Mouse (Mus musculus) heart, embryonic 12.5 days (tissue): Measurements from ENCODE around the gene Men1. TPM values are rescaled to one million over a fixed set of nuclear protein-coding genes. Genes with fewer than 3 reads are reported as not detected.
A peak's percentile ranks its signal among the peaks of the same experiment; 100 is the strongest.

Experiments
- ATAC-seq: fragments of 200-750 bp; cut with Nextera tagmentation; 2 replicates; pipeline ENCODE4 v1.8.0; 2017; ENCODE audit warnings: moderate TSS enrichment, moderate library complexity; ENCODE audit not compliant: insufficient number of reproducible peaks, low FRiP score
- H3K27ac ChIP-seq: fragments of 300-500 bp; sonication (generic); 2 replicates; pipeline ENCODE4 v1.5.1; 2016; ENCODE audit warnings: mild to moderate bottlenecking, moderate library complexity; ENCODE audit not compliant: poor library complexity, severe bottlenecking
- H3K27me3 ChIP-seq: fragments of 300-500 bp; sonication (generic); replicated peaks from 2 replicates; pipeline ENCODE4 v1.6.1; 2016; ENCODE audit warnings: mild to moderate bottlenecking, moderate library complexity
- H3K36me3 ChIP-seq: fragments of 300-500 bp; sonication (generic); 2 replicates; pipeline ENCODE4 v1.6.1; 2016; ENCODE audit warnings: mild to moderate bottlenecking, moderate library complexity
- H3K4me1 ChIP-seq: fragments of 300-500 bp; sonication (generic); replicated peaks from 2 replicates; pipeline ENCODE4 v1.6.1; 2016; ENCODE audit warnings: mild to moderate bottlenecking
- H3K4me2 ChIP-seq: fragments of 300-500 bp; sonication (generic); 2 replicates; pipeline ENCODE4 v1.6.1; 2016; ENCODE audit warnings: mild to moderate bottlenecking, moderate library complexity
- H3K4me3 ChIP-seq: fragments of 300-500 bp; sonication (generic); 2 replicates; pipeline ENCODE4 v1.5.1; 2016; ENCODE audit warnings: mild to moderate bottlenecking
- H3K9ac ChIP-seq: fragments of 300-500 bp; sonication (generic); 2 replicates; pipeline ENCODE4 v1.6.1; 2016; ENCODE audit warnings: mild to moderate bottlenecking, moderate library complexity
- H3K9me3 ChIP-seq: fragments of 300-500 bp; sonication (generic); replicated peaks from 2 replicates; pipeline ENCODE4 v1.6.1; 2016; ENCODE audit warnings: mild to moderate bottlenecking, moderate library complexity
- WGBS: fragments of 180-500 bp; shearing (Covaris S2); methylation state at CpG from one replicate; pipeline ENCODE4 v1.1.7; 2016; 5-methylcytosine and 5-hydroxymethylcytosine counted together
- microRNA-seq: library from miRNA; unstranded; fragments of <30 nt; microRNA quantifications from one replicate; pipeline ENCODE4, GENCODE M21; 2017
- polyA plus RNA-seq: library from polyadenylated mRNA; unstranded; fragments of >200 nt; fragmentation: Nextera tagmentation; extraction: Ambion mirVana; gene quantifications from 2 replicates; pipeline ENCODE4 v1.2.1, GENCODE M21; 2016

Men1 gene
- polyA plus RNA-seq, 1 experiment from 2014 or later, result 48.7 TPM

DNA sequence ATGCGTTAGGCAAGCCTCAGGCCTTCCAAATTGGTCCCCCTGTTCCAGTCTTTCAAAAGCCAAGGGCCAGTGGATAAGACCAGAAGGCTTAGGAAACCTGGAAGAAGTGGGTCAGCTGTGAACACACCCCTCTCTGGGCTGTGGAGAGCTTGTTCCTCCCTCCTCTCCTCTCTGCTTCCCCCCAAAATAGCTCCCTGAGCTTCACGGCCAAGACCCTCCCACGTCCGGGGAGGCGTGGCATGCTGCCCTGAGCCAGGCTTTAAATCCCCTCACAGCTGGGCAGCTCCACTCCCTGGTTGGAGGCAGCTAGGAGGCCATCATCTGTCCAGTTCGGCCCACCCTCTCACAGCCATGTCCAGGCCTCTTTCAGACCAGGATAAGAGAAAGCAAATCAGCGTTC, 49.3 kb downstream of the Men1 start, which contains the start of gene Pygm:
TSS of gene Pygm (plus strand) at position 272 of the 400 bp plus-strand sequence.
- Histone ChIP-seq H3K36me3 (peaks cover 34% of the 10 kb centered on the region), H3K9ac (peak within 1 kb of the TSS; percentile 76)

DNA sequence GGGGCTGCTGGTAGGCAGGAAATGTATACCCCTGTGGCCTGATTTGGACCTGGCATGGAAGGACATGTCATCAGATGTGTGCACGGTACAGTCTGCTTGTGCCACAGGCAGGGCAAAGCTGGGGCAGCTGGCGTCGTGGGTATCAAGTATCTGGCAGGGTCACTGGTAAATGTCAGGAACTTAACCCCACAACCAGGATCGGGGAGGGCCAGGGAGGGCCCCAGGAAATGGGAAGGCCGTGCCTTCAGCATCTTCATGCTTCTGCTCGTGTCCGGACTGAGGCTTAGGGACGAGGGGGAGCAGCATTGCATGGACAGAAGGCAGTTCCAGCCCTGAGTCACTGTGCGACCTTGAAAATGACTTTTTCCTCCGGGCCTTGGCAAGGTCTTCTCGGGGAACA, 50.2 kb downstream of the Men1 start:
- peak overlapping the region; percentile 79 for H3K4me2 ChIP-seq
- H3K27me3 ChIP-seq, result no peaks in the 10 kb centered on the region
- peaks cover 58% of the 10 kb centered on the region for H3K4me1 ChIP-seq
- H3K36me3 ChIP-seq, result peaks cover 40% of the 10 kb centered on the region
- WGBS, result 40% methylated on average over 11 of the region's 11 CpGs
- no peaks in the 10 kb centered on the region for H3K9me3 ChIP-seq
- ATAC-seq, result no peak
- H3K27ac ChIP-seq, result peak overlapping the region; percentile 92
- H3K9ac ChIP-seq, result peak overlapping the region; percentile 76
- peak overlapping the region; percentile 49 for H3K4me3 ChIP-seq

More for the DNA sequence above, 49.3 kb downstream of the Men1 start, which contains the start of gene Pygm:
- peaks cover 50% of the 10 kb centered on the region for H3K4me1 ChIP-seq
- H3K4me2 ChIP-seq, result peak within 1 kb of the TSS; percentile 79
- peak within 1 kb of the TSS; percentile 92 for H3K27ac ChIP-seq
- ATAC-seq, result peak; percentile 63
- H3K27me3 ChIP-seq, result no peaks in the 10 kb centered on the region
- peak within 1 kb of the TSS; percentile 49 for H3K4me3 ChIP-seq
- no peaks in the 10 kb centered on the region for H3K9me3 ChIP-seq
- WGBS, result 7% methylated on average over 7 of the region's 7 CpGs

DNA sequence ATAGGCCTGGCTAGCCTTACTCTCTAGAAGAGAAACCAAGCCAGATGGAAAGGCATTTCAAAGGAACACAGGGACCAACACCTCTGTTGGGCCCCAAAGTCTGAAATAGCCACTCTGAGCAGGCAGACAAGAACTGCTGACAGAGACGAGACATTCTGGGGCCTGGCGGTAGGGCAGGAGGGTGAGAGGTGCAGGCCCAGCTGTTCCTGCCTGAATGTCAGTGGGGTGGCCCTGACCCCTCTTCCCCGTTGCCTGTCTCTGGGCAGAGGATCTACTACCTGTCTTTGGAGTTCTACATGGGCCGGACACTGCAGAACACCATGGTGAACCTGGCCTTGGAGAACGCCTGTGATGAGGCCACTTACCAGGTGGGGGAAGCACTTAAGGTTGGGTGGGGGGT, 50.6 kb downstream of the Men1 start:
- Histone ChIP-seq H3K4me2 (peak overlapping the region; percentile 79), H3K36me3 (peaks cover 44% of the 10 kb centered on the region), H3K9me3 (no peaks in the 10 kb centered on the region), H3K27ac (peak overlapping the region; percentile 92), H3K9ac (peak overlapping the region; percentile 76), H3K4me1 (peaks cover 58% of the 10 kb centered on the region), H3K27me3 (no peaks in the 10 kb centered on the region), H3K4me3 (peak overlapping the region; percentile 49)
- WGBS, result 51% methylated on average over 5 of the region's 5 CpGs
- no peak for ATAC-seq

DNA sequence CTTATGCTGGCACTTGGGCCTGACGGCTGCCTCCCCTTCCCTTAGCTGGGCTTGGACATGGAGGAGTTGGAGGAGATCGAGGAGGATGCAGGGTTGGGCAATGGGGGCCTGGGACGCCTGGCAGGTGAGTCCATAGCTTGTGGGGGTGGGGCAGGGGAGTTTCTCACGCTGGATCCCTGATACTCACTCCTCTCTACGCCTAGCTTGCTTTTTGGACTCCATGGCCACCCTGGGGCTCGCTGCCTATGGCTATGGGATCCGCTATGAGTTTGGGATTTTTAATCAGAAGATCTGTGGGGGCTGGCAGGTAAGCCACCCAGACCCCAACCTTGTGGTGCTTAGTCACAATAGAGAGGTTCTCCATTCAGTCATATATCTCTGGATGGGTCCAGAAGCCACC, 51.0 kb downstream of the Men1 start:
- Histone ChIP-seq H3K4me3 (peak overlapping the region; percentile 49), H3K27ac (peak overlapping the region; percentile 92), H3K4me1 (peaks cover 58% of the 10 kb centered on the region), H3K36me3 (peaks cover 44% of the 10 kb centered on the region), H3K9me3 (no peaks in the 10 kb centered on the region), H3K27me3 (no peaks in the 10 kb centered on the region), H3K4me2 (peak overlapping the region; percentile 79), H3K9ac (peak overlapping the region; percentile 76)
- ATAC-seq, result no peak
- WGBS, result 64% methylated on average over 7 of the region's 7 CpGs

DNA sequence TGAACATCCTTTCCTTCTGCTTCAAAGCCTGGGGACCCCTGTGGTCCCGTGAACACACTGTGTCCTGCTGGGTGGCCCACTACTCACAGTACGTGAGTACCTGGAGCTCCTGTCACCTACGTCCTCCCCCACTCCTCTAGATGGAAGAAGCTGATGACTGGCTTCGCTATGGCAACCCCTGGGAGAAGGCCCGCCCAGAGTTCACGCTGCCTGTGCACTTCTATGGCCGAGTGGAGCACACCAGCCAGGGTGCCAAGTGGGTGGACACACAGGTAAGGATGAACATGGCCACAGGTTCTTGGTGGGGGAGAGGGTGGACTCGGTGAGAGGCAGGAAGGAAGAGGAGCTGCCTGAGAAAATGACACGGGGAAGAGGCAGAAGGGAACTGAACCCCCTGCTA, 51.5 kb downstream of the Men1 start:
- H3K4me2 ChIP-seq, result peak overlapping the region; percentile 79
- H3K9me3 ChIP-seq, result no peaks in the 10 kb centered on the region
- peak overlapping the region; percentile 76 for H3K9ac ChIP-seq
- H3K27ac ChIP-seq, result peak overlapping the region; percentile 92; the same call in 1 of the 2 replicates
- peaks cover 44% of the 10 kb centered on the region for H3K36me3 ChIP-seq
- H3K4me3 ChIP-seq, result peak overlapping the region; percentile 49
- H3K4me1 ChIP-seq, result peaks cover 58% of the 10 kb centered on the region
- H3K27me3 ChIP-seq, result no peaks in the 10 kb centered on the region
- WGBS, result 65% methylated on average over 9 of the region's 9 CpGs
- no peak for ATAC-seq

DNA sequence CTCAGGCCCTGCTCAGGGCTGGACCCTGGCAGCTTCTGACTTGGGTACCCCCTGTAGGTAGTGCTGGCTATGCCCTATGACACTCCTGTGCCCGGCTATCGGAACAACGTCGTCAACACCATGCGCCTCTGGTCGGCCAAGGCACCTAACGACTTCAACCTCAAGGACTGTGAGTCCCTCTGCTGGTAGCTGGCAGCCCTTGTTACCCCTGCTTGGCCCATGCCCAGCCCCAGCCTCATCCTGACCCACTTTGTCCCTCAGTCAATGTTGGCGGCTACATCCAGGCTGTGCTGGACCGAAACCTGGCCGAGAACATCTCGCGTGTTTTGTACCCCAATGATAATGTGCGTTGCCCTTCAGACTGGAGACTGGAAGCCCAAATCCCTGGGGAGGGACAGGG, 53.2 kb downstream of the Men1 start:
- Histone ChIP-seq H3K27ac (no peak overlapping the region), H3K4me2 (no peak overlapping the region), H3K9ac (no peak overlapping the region), H3K4me1 (peaks cover 46% of the 10 kb centered on the region), H3K36me3 (peaks cover 62% of the 10 kb centered on the region), H3K27me3 (no peaks in the 10 kb centered on the region), H3K9me3 (no peaks in the 10 kb centered on the region), H3K4me3 (no peak overlapping the region)
- no peak for ATAC-seq
- WGBS, result 75% methylated on average over 13 of the region's 13 CpGs

DNA sequence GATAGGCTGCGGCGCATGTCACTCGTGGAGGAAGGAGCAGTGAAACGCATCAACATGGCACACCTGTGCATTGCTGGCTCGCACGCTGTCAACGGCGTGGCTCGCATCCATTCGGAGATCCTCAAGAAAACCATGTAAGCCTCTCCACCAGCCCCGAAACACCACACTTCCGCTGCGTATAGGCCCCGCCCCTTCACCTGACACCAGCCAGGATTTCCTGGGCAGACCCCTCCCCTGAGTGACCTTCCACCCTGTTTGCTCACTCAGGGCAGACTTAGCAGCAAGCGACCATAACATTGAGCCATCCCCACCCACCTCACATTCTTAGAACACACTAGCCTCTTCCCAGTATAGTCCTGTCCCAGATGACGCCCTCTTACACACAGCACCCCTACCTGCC, 55.0 kb downstream of the Men1 start:
- H3K27ac ChIP-seq, result no peak overlapping the region
- no peak overlapping the region for H3K9ac ChIP-seq
- peaks cover 70% of the 10 kb centered on the region for H3K36me3 ChIP-seq
- ATAC-seq, result no peak
- 26% methylated on average over 16 of the region's 16 CpGs for WGBS
- peaks cover 28% of the 10 kb centered on the region for H3K4me1 ChIP-seq
- H3K27me3 ChIP-seq, result no peaks in the 10 kb centered on the region
- H3K9me3 ChIP-seq, result no peaks in the 10 kb centered on the region
- peak overlapping the region; percentile 42 for H3K4me2 ChIP-seq
- H3K4me3 ChIP-seq, result peak overlapping the region; percentile 0; the same call in 1 of the 2 replicates

DNA sequence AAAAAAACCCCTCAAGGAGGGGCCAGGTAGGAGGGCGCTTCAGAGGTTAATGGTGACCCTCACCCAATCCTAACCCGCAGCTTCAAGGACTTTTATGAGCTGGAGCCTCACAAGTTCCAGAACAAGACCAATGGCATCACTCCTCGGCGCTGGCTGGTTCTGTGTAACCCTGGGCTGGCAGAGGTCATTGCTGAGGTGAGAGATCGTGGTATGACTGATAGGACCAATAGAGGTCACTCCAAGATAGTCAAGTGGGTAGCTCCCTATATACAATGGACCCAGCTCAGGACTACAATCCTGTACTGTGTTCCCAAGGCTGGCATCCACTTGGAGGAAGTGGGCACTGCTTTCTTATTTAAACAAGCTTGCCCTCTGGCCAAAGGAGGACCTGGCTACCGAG, 55.5 kb downstream of the Men1 start:
- WGBS, result 56% methylated on average over 6 of the region's 6 CpGs
- no peaks in the 10 kb centered on the region for H3K9me3 ChIP-seq
- no peaks in the 10 kb centered on the region for H3K27me3 ChIP-seq
- ATAC-seq, result no peak; the same call in 1 of the 2 replicates
- H3K9ac ChIP-seq, result no peak overlapping the region
- peaks cover 73% of the 10 kb centered on the region for H3K36me3 ChIP-seq
- H3K4me3 ChIP-seq, result no peak overlapping the region
- H3K27ac ChIP-seq, result no peak overlapping the region
- peaks cover 23% of the 10 kb centered on the region for H3K4me1 ChIP-seq
- no peak overlapping the region for H3K4me2 ChIP-seq

Small RNA genes within 50 kb of the gene (microRNA-seq; reads per million reads assigned to microRNA genes)
- not detected for gene Mir6989

Other genes with a start within 250 kb of the Men1 start
- gene Cdca5, start 250.0 kb upstream of the Men1 start, polyA plus RNA-seq, result 27.4 and 27.7 TPM in 2 replicates
- 0.27 TPM in 1 of 2 replicates, not detected in the other for gene AC131692.1, start 240.6 kb upstream of the Men1 start, polyA plus RNA-seq
- gene Naaladl1, start 229.2 kb upstream of the Men1 start, polyA plus RNA-seq, result 0.22 TPM in 2 replicates
- gene Sac3d1, start 216.3 kb upstream of the Men1 start, polyA plus RNA-seq, result 35.2 and 35.9 TPM in 2 replicates
- 20.9 and 21.2 TPM in 2 replicates for gene Snx15, start 206.7 kb upstream of the Men1 start, polyA plus RNA-seq
- 0.14 TPM in 1 of 2 replicates, not detected in the other for gene Batf2, start 194.0 kb upstream of the Men1 start, polyA plus RNA-seq
- gene Arl2, start 193.4 kb upstream of the Men1 start, polyA plus RNA-seq, result 71.5 and 73.9 TPM in 2 replicates
- not detected in 2 replicates for gene Majin, start 150.6 kb upstream of the Men1 start, polyA plus RNA-seq
- gene Gpha2, start 108.6 kb upstream of the Men1 start, polyA plus RNA-seq, result 0.57 TPM in 1 of 2 replicates, not detected in the other
- 29.8 and 31.0 TPM in 2 replicates for gene Ppp2r5b, start 99.1 kb upstream of the Men1 start, polyA plus RNA-seq
- 10.9 and 13.0 TPM in 2 replicates for gene Atg2a, start 93.3 kb upstream of the Men1 start, polyA plus RNA-seq
- 87.0 and 88.7 TPM in 2 replicates for gene Ehd1, start 58.3 kb upstream of the Men1 start, polyA plus RNA-seq
- 0.34 and 0.44 TPM in 2 replicates for gene Cdc42bpg, start 28.5 kb upstream of the Men1 start, polyA plus RNA-seq
- 14.1 and 15.7 TPM in 2 replicates for gene Map4k2, start 6.2 kb downstream of the Men1 start, polyA plus RNA-seq
- gene Sf1, start 28.7 kb downstream of the Men1 start, polyA plus RNA-seq, result 127 and 130 TPM in 2 replicates
- 224 and 234 TPM in 2 replicates for gene Pygm, start 49.4 kb downstream of the Men1 start, polyA plus RNA-seq
- gene Rasgrp2, start 64.4 kb downstream of the Men1 start, polyA plus RNA-seq, result 43.8 and 45.8 TPM in 2 replicates
- 0.26 and 0.52 TPM in 2 replicates for gene Nrxn2, start 83.8 kb downstream of the Men1 start, polyA plus RNA-seq
- not detected in 2 replicates for gene Slc22a12, start 208.1 kb downstream of the Men1 start, polyA plus RNA-seq